Mouse (Mus musculus): ENCODE measurements around the gene Gkn3. TPM values are rescaled to one million over a fixed set of nuclear protein-coding genes. Genes with fewer than 3 reads are reported as not detected.

Gene Gkn3
- total RNA-seq (2022): 1 to 10 TPM; 3.8 to 5.8 (median 4.5) TPM

DNA sequence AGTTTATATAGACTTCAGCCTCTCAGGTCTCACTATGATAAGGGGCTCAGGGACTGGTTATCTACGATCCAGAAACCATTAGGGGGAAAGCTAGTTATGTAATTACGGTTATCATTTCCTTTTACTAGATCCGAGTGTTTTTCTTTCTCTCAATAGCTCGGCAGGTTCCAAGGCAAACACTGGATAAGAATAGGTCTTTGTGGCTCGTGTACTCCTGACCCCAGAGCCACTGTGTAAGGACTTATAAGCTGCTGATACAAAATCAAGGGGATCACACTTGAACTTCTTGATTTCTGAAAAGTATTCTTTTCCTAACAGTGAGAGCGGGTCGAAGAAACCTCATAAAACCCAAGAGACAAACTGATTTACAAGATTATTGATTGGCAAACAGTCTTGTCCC is at the start of gene Gkn3:
Gene Gkn3, minus strand, starts transcription at position 59 of the 400 bp plus-strand sequence.
- DNase-seq (ENCODE audit: low spot score in 2 of 2): no peak

GRCm38 (mm10) chr6:87436745-87437144 is 48.0 kb upstream of the Gkn3 start:
- DNase-seq (ENCODE audit: low spot score in 2 of 2): no peak

DNA sequence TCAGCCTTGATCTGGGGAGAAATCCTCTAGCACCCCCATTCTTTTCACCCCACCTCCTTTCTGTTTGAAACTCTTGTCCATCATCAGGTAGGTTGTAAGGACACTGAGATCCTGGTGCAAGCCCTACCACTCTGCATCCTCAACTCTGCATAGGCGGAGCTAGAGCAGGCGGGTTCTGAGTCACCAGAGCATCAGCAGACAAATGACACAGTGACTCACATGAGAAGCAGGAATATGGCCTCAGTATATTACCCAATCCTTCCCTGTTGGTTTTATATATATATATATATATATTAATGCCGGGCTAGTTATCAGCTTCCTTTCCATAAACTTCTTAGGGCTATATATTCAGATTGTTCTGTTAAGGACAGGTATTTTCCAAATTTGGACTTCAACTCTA is 47.1 kb upstream of the Gkn3 start:
- no peak for DNase-seq (ENCODE audit: low spot score in 2 of 2)

GRCm38 (mm10) chr6:87428487-87429044 is 39.8 kb upstream of the Gkn3 start, which contains the start of gene Bmp10:
Gene Bmp10, plus strand, starts transcription at chr6:87428994.
- DNase-seq (ENCODE audit: low spot score in 2 of 2): no peak

GRCm38 (mm10) chr6:87427616-87428015 is 38.9 kb upstream of the Gkn3 start:
- no peak for DNase-seq (ENCODE audit: low spot score in 2 of 2)

- no peak for DNase-seq (ENCODE audit: low spot score in 2 of 2)
Measured at GRCm38 (mm10) chr6:87426954-87427353, 38.2 kb upstream of the Gkn3 start.

- DNase-seq (ENCODE audit: low spot score in 2 of 2): no peak
Measured at GRCm38 (mm10) chr6:87424037-87424816, 35.5 kb upstream of the Gkn3 start.

GRCm38 (mm10) chr6:87422304-87422703 is 33.6 kb upstream of the Gkn3 start:
- DNase-seq (ENCODE audit: low spot score in 2 of 2): no peak

DNA sequence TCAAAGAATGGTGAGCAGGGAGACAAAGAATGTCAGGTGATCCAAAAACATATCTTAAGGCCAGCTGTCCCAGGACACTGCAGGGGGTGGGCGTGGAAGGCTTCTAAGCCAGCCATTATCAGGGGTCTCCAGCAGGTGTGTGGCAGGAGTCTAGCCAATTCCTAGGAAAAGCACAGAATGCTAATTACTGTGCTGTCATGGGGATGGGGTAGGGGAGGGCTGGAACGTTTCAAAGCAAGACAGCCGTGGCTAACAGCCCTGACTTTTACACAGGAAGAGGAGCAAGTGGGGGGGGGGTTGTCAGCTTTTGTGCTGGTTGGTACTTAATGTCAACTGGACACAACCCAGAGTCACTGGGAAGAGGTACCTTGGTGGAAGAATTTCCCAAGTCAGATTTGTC is 23.3 kb upstream of the Gkn3 start:
- DNase-seq (ENCODE audit: low spot score in 2 of 2): no peak

DNA sequence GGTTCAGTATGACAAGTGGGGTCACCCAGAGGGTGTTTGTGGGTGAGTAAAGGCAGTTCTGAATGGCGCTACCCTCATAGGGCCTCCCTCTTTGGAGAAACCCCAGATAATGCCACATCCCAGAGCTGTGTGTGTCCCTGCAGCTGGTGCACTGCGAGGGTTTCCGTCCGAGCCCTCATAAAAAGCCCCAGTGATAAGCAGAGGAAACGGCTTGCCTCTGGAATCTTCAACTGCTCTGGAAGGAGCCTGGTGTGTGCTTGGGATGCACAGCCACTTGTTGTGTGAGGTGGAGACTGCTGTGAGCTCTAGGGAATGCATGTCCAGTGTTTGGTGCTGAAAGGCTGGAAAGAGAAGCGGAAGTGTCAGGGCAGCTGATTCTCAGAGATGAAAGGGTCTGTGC is 12.7 kb upstream of the Gkn3 start:
- no peak for DNase-seq (ENCODE audit: low spot score in 2 of 2)

- DNase-seq (ENCODE audit: low spot score in 2 of 2): no peak
Measured at GRCm38 (mm10) chr6:87399886-87400566, 11.3 kb upstream of the Gkn3 start.

- DNase-seq (ENCODE audit: low spot score in 2 of 2): peak in 1 of 2 experiments; percentile 72
Measured at GRCm38 (mm10) chr6:87399137-87399536, 10.4 kb upstream of the Gkn3 start.

GRCm38 (mm10) chr6:87394783-87395182 is 6.0 kb upstream of the Gkn3 start:
- DNase-seq (ENCODE audit: low spot score in 2 of 2): no peak

DNA sequence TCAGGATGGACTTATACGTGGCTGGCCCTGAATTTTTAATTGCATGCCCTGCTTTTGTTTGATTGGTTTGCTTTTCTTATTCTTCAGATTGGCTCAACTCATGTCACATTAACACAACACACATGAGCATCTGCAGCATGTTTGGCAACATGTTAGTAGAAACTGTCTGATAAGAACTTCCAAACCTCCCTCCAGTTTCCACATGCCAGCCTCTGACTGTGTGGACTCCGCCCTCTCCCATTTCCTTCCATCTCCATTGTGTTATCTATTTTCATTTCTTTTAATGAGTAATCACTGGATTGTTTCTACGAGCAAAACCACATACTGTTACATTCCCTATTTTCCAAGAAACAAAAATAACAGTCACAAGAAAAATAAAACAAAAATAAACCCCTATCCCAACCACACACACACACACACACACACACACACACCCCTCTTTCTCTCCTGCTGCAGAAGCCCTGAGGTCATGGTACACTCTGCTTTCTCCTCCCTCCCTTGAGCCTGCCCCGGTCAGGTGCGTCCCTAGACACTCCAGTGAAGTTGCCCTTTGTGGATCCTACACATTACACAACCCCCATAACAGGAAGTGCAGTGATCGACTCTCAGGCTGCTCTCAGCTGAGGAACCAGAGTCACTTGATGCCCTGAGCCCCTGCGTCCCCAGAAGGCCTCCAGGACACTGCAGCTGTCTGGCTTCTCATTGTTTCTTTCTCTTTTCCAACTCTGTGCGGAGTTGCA is 4.9 kb upstream of the Gkn3 start:
- DNase-seq (ENCODE audit: low spot score in 2 of 2): no peak

- DNase-seq (ENCODE audit: low spot score in 2 of 2): no peak
Measured at GRCm38 (mm10) chr6:87389455-87389989, 787 bp upstream of the Gkn3 start.

DNA sequence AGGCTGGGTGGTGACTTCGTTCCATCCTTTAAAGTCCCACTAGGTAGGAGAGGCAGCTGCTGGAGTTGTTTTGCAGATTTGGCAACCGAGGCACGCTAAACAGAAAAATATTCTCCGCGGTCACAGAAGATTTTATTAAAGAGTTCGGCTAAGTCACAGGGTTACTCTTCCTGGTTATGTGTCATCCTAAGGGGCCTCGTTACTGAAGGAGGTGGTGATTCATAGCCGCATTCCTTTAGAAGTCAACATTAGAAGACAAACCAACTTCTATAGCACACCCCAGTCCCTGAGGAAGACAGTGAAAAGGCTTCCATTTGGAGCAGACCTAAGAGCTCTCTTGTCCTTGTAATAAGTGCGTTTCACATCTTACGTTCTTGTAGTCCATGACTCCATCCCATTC is 2.1 kb downstream of the Gkn3 start:
- no peak for DNase-seq (ENCODE audit: low spot score in 2 of 2)

- peak; percentile 54 to 77 for DNase-seq (ENCODE audit: low spot score in 2 of 2)
Measured at GRCm38 (mm10) chr6:87386203-87386602, 2.5 kb downstream of the Gkn3 start.

DNA sequence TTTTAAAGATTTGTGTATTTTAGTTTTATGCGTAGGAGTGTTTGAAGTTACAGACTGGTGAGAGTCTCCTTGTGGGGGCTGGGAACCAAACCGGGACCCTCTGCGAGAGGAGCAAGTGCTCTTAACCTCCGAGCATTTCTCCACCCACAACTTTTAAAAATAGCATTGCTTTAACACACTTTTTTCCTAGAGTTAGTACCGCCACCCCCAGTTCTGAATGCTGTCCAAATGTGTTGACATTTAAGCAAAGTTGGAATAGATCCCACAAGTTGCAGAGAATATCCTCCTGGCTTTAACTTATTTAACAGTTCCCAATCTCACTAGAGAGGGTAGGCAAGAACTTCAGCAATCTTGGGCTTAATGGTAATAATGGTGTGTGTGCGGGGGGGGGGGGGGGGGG is 4.0 kb downstream of the Gkn3 start:
- no peak for DNase-seq (ENCODE audit: low spot score in 2 of 2)

GRCm38 (mm10) chr6:87383926-87384691 is 4.6 kb downstream of the Gkn3 start:
- peak in 1 of 2 experiments; percentile 7 for DNase-seq (ENCODE audit: low spot score in 2 of 2)

DNA sequence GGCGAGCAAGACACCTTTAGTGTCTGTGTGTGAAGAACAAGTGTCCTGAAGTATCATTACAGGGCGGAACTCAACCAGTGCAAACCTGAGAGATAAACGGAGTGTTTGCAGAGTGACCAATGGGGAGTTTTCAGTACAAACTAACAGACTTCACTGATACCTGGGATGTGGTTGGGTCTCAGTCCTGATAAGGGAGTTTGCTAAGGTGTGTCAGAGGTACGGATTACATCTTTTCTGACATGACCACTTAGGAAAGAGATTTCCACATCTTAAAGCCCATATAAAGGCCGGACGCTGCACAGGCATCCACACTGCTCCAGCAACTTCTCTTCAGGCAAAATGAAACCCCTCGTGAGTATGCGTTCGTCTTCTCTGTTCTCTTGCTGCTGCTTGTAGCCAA is 15.7 kb downstream of the Gkn3 start, which contains the start of gene Gkn2:
Gene Gkn2, plus strand, starts transcription at position 301 of the 400 bp plus-strand sequence.
- DNase-seq (ENCODE audit: low spot score in 2 of 2): no peak

- DNase-seq (ENCODE audit: low spot score in 2 of 2): no peak
Measured at GRCm38 (mm10) chr6:87369223-87369622, 19.5 kb downstream of the Gkn3 start.
